Mouse (Mus musculus) liver, adult 2 months (tissue): ENCODE results near the gene Atp8b4.

Source experiments
- CTCF ChIP-seq: fragments of 200-500 bp; IDR thresholded peaks from 2 replicates; pipeline ENCODE4 v1.5.1; 2011; ENCODE audit warnings: low read depth, low read length, control low read depth
- POLR2A ChIP-seq: fragments of 200-500 bp; IDR thresholded peaks from 2 replicates; pipeline ENCODE4 v1.6.1; 2011; ENCODE audit warnings: low read length, control low read depth; ENCODE audit not compliant: insufficient read depth; ENCODE audit errors: extremely low read depth

DNA sequence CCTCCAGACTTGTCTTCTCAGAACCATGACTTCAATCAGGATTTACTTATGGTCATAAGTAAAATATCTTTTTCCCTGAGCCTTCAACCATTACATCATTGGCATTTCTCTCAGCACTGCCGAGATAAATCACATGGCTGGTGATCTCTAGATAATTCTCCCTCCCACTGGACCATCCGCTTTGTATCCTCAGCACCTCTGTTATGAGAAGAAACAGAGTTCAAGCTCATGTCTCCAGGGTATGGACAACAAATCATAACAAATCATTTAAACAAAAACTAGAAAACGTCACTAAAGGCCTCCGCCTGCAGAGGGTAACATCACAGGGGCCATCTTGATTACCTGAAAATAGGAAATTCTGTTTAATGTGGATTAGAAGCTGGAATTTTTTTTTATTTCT is 58.9 kb downstream of the Atp8b4 start:
- TF ChIP-seq POLR2A = no peak
- no peak for TF ChIP-seq CTCF
